Mouse (Mus musculus): ENCODE results near the gene Mog. TPM values are rescaled to one million over a fixed set of nuclear protein-coding genes. Genes with fewer than 3 reads are reported as not detected.
A peak's percentile ranks its signal among the peaks of the same experiment; 100 is the strongest.
"Not testable (repeated sequence)": the region's sequence is repeated elsewhere in the genome, so short reads cannot be mapped to it uniquely, and the experiment has no call there.

The Mog gene
- polyA plus RNA-seq, 1 experiment from 2014 or later, result 0.31 TPM

DNA sequence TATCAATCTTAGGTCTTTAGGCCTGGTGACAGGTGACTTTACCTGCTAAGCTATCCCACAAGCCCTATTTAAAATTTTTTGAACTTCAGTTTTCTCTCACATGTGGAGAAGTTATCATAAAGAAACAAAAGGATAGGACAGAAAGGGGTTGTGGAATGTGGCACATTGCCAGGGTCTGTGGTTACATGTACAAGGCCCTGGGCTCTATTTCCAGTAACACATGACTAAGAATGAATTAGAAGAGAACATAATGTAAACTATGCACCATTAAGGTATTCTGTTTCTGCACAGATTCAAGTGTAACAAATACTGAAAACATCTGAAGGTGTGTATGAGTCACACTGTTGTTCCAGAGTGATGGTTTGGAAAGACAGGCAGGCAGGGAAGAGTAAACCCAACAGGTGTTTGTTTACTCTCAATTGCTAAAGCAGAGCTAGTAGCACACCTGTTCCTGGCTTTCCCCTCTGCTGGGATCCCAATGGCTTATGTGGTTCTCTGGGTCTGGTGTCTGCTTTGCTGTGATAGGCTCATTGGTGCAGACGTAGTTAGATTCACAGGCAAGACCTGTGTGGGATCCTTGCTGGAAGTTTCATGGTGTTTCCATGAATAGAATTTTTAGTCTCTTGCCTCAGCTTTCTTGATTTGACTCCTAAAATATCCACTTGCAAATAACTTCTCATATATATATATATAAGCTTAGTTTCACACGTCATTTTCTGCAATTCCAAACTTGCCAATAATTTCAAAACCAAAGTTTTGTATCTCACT is 16.1 kb upstream of the Mog start:
- Histone ChIP-seq H3K36me3 (no peaks in the 10 kb centered on the region), H3K4me3 (no peak overlapping the region), H3K4me1 (no peaks in the 10 kb centered on the region), H3K9me3 (no peaks in the 10 kb centered on the region), H3K27ac (no peak overlapping the region), H3K9ac (no peak overlapping the region), H3K4me2 (no peak overlapping the region), H3K27me3 (no peaks in the 10 kb centered on the region)
- 0 out of 2 replicates have a peak, but pooled peaks have one; percentile 37 for ATAC-seq (ENCODE audit: insufficient number of reproducible peaks, insufficient read depth, low FRiP score, low TSS enrichment, low read depth)
- WGBS, result 61% methylated on average over 2 of the region's 2 CpGs

DNA sequence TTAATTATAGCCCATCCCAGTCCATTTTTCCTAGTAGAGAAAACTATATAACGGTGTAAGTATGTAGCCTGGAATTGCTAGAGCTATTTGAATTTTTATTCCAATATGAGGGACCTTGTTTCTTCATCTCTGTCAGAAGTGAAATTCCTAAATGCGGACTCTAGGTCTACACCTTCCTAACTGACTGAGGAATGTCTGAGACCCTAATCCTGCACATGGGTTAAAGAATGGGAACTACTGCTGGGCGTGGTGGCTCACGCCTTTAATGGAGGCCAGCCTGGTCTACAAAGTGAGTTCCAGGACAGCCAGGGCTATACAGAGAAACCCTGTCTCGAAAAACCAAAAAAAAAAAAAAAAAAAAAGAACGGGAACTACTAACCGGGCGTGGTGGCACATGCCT is 6.0 kb upstream of the Mog start:
- WGBS, result 60% methylated on average over 8 of the region's 8 CpGs
- 0 out of 2 replicates have a peak, but pooled peaks cover 3% of the 10 kb centered on the region for H3K4me1 ChIP-seq
- no peaks in the 10 kb centered on the region for H3K36me3 ChIP-seq
- no peak overlapping the region for H3K9ac ChIP-seq
- peak overlapping the region; percentile 59 for H3K4me2 ChIP-seq
- peak overlapping the region; percentile 53 for H3K4me3 ChIP-seq
- no peaks in the 10 kb centered on the region for H3K9me3 ChIP-seq
- H3K27ac ChIP-seq, result peak overlapping the region; percentile 98
- no peaks in the 10 kb centered on the region for H3K27me3 ChIP-seq
- ATAC-seq (ENCODE audit: insufficient number of reproducible peaks, insufficient read depth, low FRiP score, low TSS enrichment, low read depth), result no peak

DNA sequence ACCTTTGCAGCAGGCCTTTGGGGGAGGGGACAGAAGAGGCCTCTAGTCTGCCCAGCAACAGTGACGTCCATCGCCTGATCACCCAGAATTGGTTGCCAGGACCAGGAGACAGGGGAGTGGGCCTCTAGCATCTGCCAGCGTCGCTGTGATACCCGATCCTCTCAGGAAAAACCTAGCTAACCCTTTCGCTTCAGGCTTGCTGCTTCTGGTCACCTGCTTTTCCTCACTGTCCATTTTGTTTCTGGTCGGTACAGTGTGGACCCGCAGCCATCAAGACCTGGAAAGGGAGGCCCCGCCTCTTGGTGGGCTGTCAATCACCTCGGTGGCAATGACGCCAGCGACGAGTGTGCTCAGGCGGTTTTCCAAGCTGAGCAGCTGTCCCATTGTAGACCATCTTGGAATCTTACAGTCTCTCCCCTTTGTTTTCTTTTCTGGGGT is 5.5 kb upstream of the Mog start:
- H3K4me3 ChIP-seq, result peak overlapping the region; percentile 53
- H3K4me1 ChIP-seq, result 0 out of 2 replicates have a peak, but pooled peaks cover 3% of the 10 kb centered on the region
- H3K9me3 ChIP-seq, result no peaks in the 10 kb centered on the region
- WGBS, result under 1% methylated on average over 14 of the region's 14 CpGs
- no peaks in the 10 kb centered on the region for H3K27me3 ChIP-seq
- peak; percentile 97 for ATAC-seq (ENCODE audit: insufficient number of reproducible peaks, insufficient read depth, low FRiP score, low TSS enrichment, low read depth)
- peak overlapping the region; percentile 98 for H3K27ac ChIP-seq
- no peaks in the 10 kb centered on the region for H3K36me3 ChIP-seq
- H3K4me2 ChIP-seq, result peak overlapping the region; percentile 59
- H3K9ac ChIP-seq, result peak overlapping the region; percentile 73

DNA sequence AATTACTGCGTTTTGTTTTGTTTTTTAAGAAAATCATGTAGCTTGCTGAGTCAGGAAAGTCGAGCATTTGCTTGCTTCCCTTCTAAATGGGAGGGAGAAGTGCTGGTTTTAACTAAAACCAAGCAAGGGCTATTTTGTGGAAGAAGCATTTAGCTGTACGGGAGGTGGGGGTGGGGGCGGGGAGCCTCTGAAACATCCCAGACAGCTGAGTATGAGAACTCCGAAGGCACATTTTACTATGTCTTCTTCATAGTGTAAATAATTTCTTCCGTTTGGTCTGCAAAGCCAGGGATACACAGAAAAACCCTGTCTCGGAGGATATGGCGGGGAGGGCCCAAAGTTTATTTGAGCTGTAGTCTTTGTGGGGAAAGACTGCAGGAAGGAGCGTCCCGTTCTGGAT is 5.0 kb upstream of the Mog start:
- Histone ChIP-seq H3K9ac (peak overlapping the region; percentile 73), H3K4me3 (peak overlapping the region; percentile 53), H3K36me3 (no peaks in the 10 kb centered on the region), H3K4me1 (0 out of 2 replicates have a peak, but pooled peaks cover 3% of the 10 kb centered on the region), H3K4me2 (peak overlapping the region; percentile 59), H3K27ac (peak overlapping the region; percentile 98), H3K9me3 (no peaks in the 10 kb centered on the region), H3K27me3 (no peaks in the 10 kb centered on the region)
- ATAC-seq (ENCODE audit: insufficient number of reproducible peaks, insufficient read depth, low FRiP score, low TSS enrichment, low read depth), result peak; percentile 62
- 3% methylated on average over 10 of the region's 10 CpGs for WGBS

DNA sequence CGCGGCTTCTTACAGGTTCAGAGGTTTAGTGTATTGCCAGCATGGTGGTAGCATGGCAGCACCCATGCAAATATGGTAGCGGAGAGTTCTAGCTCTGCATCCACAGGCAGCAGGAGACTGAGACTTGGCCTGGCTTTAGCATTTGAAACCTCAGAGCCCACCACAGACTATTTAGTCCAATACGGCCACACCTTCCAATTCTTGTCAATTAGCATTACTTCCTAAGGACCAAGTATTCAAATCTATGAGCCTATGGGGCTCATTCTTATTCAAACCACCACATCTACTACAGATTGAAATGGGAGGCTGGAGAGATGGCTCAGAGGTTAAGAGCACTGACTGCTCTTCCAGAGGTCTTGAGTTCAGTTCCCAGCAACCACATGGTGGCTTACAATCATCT is 4.3 kb upstream of the Mog start:
- Histone ChIP-seq H3K27ac (peak overlapping the region; percentile 98), H3K9ac (no peak overlapping the region)

DNA sequence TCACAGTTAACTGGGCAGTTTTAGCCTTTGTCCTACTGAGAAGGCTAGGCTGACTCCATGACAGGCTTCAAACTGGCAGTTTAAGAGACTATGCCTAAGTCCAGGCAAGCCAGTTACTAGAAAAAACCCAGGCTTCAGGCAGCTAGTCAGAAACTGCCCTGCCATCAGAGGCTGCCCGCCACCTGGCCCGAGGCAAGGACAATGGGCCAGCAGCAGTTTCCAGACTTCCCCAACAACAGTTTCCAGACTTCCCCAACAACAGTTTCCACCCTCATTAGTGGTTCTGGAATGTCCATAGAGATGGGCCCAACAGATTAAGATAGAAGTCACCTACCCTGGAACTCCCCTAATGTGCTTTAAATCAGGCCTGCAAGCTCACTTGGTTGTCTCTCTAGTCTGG is 3.2 kb upstream of the Mog start:
- no peaks in the 10 kb centered on the region for H3K36me3 ChIP-seq
- no peaks in the 10 kb centered on the region for H3K27me3 ChIP-seq
- no peaks in the 10 kb centered on the region for H3K9me3 ChIP-seq
- 83% methylated on average over 2 of the region's 2 CpGs for WGBS
- H3K9ac ChIP-seq, result no peak overlapping the region
- no peak overlapping the region for H3K27ac ChIP-seq
- no peak overlapping the region for H3K4me3 ChIP-seq
- H3K4me2 ChIP-seq, result no peak overlapping the region
- 0 out of 2 replicates have a peak, but pooled peaks cover 3% of the 10 kb centered on the region for H3K4me1 ChIP-seq
- ATAC-seq (ENCODE audit: insufficient number of reproducible peaks, insufficient read depth, low FRiP score, low TSS enrichment, low read depth), result no peak

More for the DNA sequence above, 4.3 kb upstream of the Mog start:
- Histone ChIP-seq H3K36me3 (no peaks in the 10 kb centered on the region), H3K4me2 (no peak overlapping the region), H3K4me3 (no peak overlapping the region), H3K9me3 (no peaks in the 10 kb centered on the region), H3K27me3 (no peaks in the 10 kb centered on the region), H3K4me1 (0 out of 2 replicates have a peak, but pooled peaks cover 3% of the 10 kb centered on the region)
- no peak for ATAC-seq (ENCODE audit: insufficient number of reproducible peaks, insufficient read depth, low FRiP score, low TSS enrichment, low read depth)
- 93% methylated on average over 4 of the region's 4 CpGs for WGBS

DNA sequence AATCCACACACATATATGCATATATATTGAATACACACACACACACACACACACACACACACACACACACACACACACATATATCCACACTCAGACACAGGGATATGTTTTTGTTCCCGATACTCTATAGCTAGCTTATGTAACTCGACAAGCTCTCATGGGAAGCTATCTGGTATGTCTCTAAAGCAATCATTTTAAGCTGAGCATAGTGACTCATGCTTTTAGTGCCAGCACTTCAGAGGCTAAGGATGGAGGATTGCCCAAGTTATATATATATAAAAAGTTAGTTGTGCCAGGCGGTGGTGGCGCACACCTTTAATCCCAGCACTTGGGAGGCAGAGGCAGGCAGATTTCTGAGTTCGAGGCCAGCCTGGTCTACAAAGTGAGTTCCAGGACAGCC is 4.0 kb downstream of the Mog start:
- not testable (repeated sequence) for ATAC-seq (ENCODE audit: insufficient number of reproducible peaks, insufficient read depth, low FRiP score, low TSS enrichment, low read depth)
- 87% methylated on average over 5 of the region's 5 CpGs for WGBS

DNA sequence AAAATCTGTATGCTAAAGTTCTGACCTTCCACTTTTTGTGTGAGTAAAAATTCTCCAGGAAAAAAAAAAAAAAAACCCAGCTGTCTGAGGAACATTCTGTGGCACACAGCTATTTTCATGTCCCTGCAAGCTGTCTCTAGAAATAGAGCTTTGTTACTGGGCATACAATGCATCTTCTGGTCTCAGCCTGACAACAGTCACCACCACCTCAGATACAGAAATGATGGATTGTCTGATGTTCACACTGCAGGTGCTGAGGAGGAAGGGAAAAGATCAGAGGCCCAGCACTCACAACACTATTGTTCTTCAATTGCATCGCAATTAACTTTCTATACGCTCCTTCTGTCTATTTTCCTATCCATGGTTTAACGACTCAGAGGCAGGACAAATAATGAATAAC is 4.9 kb downstream of the Mog start:
- no peak for ATAC-seq (ENCODE audit: insufficient number of reproducible peaks, insufficient read depth, low FRiP score, low TSS enrichment, low read depth)
- no peak overlapping the region for H3K27ac ChIP-seq
- peaks cover 5% of the 10 kb centered on the region; the same call in 1 of the 2 replicates for H3K4me1 ChIP-seq
- no peaks in the 10 kb centered on the region for H3K36me3 ChIP-seq
- no peak overlapping the region for H3K4me2 ChIP-seq
- no peak overlapping the region for H3K4me3 ChIP-seq
- H3K9ac ChIP-seq, result no peak overlapping the region
- WGBS, result 77% methylated on average over 3 of the region's 3 CpGs
- H3K27me3 ChIP-seq, result no peaks in the 10 kb centered on the region
- H3K9me3 ChIP-seq, result no peaks in the 10 kb centered on the region

More for the DNA sequence above, 4.0 kb downstream of the Mog start:
- H3K27me3 ChIP-seq, H3K36me3 ChIP-seq, H3K9ac ChIP-seq, H3K9me3 ChIP-seq, H3K4me1 ChIP-seq, H3K4me3 ChIP-seq, H3K4me2 ChIP-seq, H3K27ac ChIP-seq: not testable (repeated sequence)

DNA sequence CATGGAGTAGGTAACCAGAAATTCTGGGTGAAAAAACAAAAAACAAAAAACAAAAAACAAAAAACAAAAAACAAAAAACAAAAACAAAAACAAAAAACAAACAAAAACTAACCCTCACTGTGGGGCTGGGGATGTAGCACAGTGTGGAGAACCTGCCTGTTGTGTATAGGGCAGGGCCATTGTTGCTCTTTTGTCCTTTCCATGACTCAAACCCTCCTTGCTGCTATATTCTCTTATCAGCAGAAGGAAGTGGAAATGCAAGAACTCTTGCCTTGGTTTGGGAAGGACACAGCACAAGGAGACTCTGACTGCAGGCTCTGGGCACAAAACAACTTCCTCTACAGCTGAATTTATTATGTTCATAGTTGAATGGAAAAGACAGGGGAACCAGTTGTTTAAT is 6.9 kb downstream of the Mog start:
- no peak for ATAC-seq (ENCODE audit: insufficient number of reproducible peaks, insufficient read depth, low FRiP score, low TSS enrichment, low read depth)
- H3K4me2 ChIP-seq, result no peak overlapping the region
- no peaks in the 10 kb centered on the region for H3K9me3 ChIP-seq
- H3K36me3 ChIP-seq, result no peaks in the 10 kb centered on the region
- peaks cover 5% of the 10 kb centered on the region; the same call in 1 of the 2 replicates for H3K4me1 ChIP-seq
- no peak overlapping the region for H3K4me3 ChIP-seq
- H3K27me3 ChIP-seq, result no peaks in the 10 kb centered on the region
- H3K27ac ChIP-seq, result peak overlapping the region; percentile 48; the same call in 1 of the 2 replicates
- H3K9ac ChIP-seq, result no peak overlapping the region

DNA sequence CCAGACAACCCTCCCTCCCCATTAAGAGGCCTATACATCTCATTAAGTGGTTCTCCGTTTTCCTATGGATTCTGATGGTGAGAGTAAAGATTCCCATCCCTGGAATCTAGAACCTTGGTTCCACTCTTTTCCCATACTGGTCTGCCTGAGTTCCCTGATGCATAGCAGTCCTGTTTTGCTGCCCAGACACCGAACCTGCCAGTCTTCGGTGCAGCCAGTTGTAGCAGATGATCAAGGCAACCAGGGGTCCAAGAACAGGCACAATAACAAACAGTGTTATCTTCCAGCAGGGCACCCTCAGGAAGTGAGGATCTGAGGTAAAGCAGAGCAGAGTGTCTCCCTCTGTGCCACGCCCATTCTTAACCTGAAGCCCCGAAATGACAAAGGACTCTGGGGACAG is 11.1 kb downstream of the Mog start:
- H3K9ac ChIP-seq, result no peak overlapping the region
- no peak overlapping the region for H3K4me3 ChIP-seq
- H3K9me3 ChIP-seq, result no peaks in the 10 kb centered on the region
- no peaks in the 10 kb centered on the region for H3K27me3 ChIP-seq
- H3K36me3 ChIP-seq, result peaks cover 41% of the 10 kb centered on the region
- WGBS, result 73% methylated on average over 5 of the region's 5 CpGs
- ATAC-seq (ENCODE audit: insufficient number of reproducible peaks, insufficient read depth, low FRiP score, low TSS enrichment, low read depth), result no peak
- H3K4me2 ChIP-seq, result no peak overlapping the region
- no peak overlapping the region for H3K27ac ChIP-seq
- H3K4me1 ChIP-seq, result peaks cover 5% of the 10 kb centered on the region; the same call in 1 of the 2 replicates

DNA sequence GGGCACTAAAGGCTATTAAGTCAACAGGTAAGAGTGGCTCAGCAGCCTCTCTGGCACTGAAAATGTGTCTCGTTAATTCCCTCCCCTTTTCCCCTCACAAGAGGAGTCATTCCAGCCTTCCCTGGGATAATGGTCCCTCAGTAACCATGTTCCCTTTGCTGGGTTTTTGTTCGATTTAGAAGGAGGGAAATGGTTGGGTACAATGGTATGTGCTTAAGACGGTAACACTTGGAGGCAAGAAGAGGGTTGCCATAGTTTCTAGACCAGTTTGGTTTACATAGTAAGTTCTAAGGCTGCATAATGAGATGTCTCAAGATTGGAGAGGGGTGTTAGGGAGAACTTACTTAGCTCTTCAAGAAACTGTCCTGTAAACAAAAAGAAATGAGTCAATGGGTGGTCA is 11.5 kb downstream of the Mog start:
- no peaks in the 10 kb centered on the region for H3K27me3 ChIP-seq
- peaks cover 45% of the 10 kb centered on the region for H3K36me3 ChIP-seq
- H3K4me3 ChIP-seq, result no peak overlapping the region
- no peak overlapping the region for H3K4me2 ChIP-seq
- H3K4me1 ChIP-seq, result peaks cover 4% of the 10 kb centered on the region; the same call in 1 of the 2 replicates
- no peak for ATAC-seq (ENCODE audit: insufficient number of reproducible peaks, insufficient read depth, low FRiP score, low TSS enrichment, low read depth)
- WGBS, result 85% methylated on average over 3 of the region's 3 CpGs
- no peaks in the 10 kb centered on the region for H3K9me3 ChIP-seq
- no peak overlapping the region for H3K9ac ChIP-seq
- no peak overlapping the region for H3K27ac ChIP-seq

DNA sequence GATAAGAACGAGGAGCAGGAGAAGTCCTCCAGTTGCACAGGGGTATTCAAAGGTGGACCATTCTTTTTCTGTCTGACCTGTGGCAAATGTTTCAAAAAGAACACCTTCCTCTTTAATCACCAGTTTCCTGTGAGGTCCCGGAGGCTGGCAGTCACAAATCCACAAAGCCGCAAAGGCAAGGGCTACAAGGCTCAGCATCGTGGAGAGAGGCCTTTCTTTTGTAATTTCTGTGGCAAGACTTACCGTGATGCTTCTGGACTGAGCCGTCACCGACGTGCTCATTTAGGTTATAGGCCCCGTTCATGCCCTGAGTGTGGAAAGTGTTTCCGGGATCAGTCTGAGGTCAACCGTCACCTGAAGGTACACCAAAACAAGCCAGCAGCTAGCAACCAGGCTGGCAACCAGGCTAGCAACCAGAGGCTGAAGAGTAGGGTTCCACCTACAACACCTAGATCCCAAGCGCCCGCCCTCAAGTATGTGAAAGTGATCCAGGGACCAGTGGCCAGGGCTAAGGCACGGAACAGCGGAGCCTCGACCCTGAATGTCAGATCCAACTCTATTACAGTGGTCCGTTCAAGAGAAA is 13.6 kb downstream of the Mog start:
- no peaks in the 10 kb centered on the region for H3K9me3 ChIP-seq
- H3K4me1 ChIP-seq, result no peaks in the 10 kb centered on the region
- no peaks in the 10 kb centered on the region for H3K27me3 ChIP-seq
- 92% methylated on average over 17 of the region's 17 CpGs for WGBS
- ATAC-seq (ENCODE audit: insufficient number of reproducible peaks, insufficient read depth, low FRiP score, low TSS enrichment, low read depth), result no peak
- no peak overlapping the region for H3K27ac ChIP-seq
- H3K36me3 ChIP-seq, result peaks cover 58% of the 10 kb centered on the region
- no peak overlapping the region for H3K9ac ChIP-seq
- no peak overlapping the region for H3K4me2 ChIP-seq
- H3K4me3 ChIP-seq, result no peak overlapping the region

Data from embryonic facial prominence, embryonic 13.5 days (tissue).